Mouse (Mus musculus) layer of hippocampus, adult 2 months (tissue): ENCODE measurements around the gene Bsnd. TPM values are rescaled to one million over a fixed set of nuclear protein-coding genes. Genes with fewer than 3 reads are reported as not detected.

ENCODE experiments used
- DNase-seq, 2 experiments: peaks; one replicate each; pipeline ENCODE4 v3.0.0; 2022; ENCODE audit warnings: low spot score in 2 of 2
- H3K27ac ChIP-seq: fragments of 200-600 bp; 2 replicates; pipeline ENCODE4 v1.8.1; 2022
- H3K4me3 ChIP-seq: fragments of 200-600 bp; 2 replicates; pipeline ENCODE4 v1.8.1; 2022; ENCODE audit warnings: mild to moderate bottlenecking
- CTCF ChIP-seq: fragments of 200-600 bp; conservative IDR thresholded peaks from 2 replicates; pipeline ENCODE4 v1.8.1; 2022; ENCODE audit warnings: antibody characterized with exemption, mild to moderate bottlenecking, moderate library complexity
- total RNA-seq, 2 experiments: library from RNA; stranded (reverse); gene quantifications; 2 replicates each; pipeline ENCODE4 v1.2.3; 2021

The Bsnd gene
- total RNA-seq, 2 experiments from 2014 or later = not detected

GRCm38 (mm10) chr4:106505453-106506058 is 13.5 kb upstream of the Bsnd start:
- TF ChIP-seq CTCF = no peak
- no peak overlapping the region for H3K27ac ChIP-seq
- no peak overlapping the region for H3K4me3 ChIP-seq
- DNase-seq = no peak

GRCm38 (mm10) chr4:106503578-106503977 is 11.5 kb upstream of the Bsnd start:
- H3K4me3 ChIP-seq = no peak overlapping the region
- DNase-seq = no peak
- peak; percentile 45 for TF ChIP-seq CTCF
- no peak overlapping the region for H3K27ac ChIP-seq

DNA sequence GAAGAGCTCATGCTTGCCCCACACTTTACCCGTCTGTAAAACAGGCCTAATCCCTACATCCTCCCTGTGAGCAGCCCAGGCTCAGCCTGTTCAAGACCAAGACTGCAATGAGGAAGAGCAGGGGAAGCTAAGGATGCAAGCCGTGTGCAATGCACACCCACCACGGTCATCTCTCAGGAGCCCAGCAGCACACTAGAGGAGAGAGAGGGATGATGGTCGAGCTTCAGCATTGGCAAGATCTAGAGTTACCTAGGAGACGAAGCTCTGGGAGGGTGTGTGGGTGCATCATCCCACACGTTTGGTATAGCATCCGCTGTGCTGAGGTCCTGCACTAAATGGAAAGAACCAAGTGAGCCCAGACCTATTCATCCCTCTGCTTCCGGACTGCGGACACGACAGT is 8.0 kb upstream of the Bsnd start:
- peak; percentile 21 to 51 for DNase-seq
- no peak overlapping the region for H3K4me3 ChIP-seq
- no peak for TF ChIP-seq CTCF
- H3K27ac ChIP-seq = peak overlapping the region; percentile 86

GRCm38 (mm10) chr4:106498471-106498844 is 6.4 kb upstream of the Bsnd start:
- no peak for TF ChIP-seq CTCF
- DNase-seq = no peak
- Histone ChIP-seq H3K4me3 (no peak overlapping the region), H3K27ac (peak overlapping the region; percentile 86; the same call in 1 of the 2 replicates)

GRCm38 (mm10) chr4:106497776-106498470 is 5.8 kb upstream of the Bsnd start:
- DNase-seq = no peak
- Histone ChIP-seq H3K4me3 (no peak overlapping the region), H3K27ac (no peak overlapping the region)
- TF ChIP-seq CTCF = no peak

DNA sequence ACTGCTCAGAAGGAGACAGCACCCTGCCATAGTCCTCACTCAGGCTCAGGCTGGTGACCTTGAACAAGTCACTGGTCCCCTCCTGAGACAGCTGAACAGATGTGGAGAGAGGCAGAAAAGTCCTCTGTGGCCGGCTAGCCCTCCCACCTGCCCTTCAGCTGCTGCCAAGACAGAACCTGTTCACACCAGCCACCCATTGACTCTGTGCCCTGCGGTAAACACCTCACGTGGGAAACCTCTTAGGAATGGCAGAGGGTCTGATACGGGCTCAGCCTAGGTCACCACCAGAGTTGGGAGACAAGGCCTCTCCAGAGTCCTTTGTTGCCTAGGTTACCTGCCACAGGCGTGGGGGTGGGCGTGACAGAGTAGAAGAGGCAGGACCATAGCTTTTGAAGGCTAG is 4.8 kb upstream of the Bsnd start:
- H3K4me3 ChIP-seq = no peak overlapping the region

DNA sequence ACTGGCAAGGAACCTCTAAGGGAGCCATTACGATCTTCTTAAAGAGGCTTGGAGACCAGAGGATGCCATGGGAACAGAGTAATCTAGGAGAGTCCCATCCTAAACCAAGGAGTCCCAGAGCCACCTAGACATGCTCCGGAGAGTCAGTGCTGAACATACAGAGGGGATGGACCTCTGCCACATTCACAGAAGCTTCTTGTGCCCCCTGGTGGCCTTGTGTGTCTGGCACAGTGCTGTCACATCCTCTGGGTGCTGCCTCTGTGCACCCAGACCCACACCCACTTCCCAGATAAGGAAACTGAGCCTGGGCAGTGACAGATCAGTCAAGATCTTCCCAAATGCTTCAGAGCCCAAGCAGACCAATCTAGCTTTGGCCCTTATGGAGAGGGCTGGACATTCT is 1.6 kb upstream of the Bsnd start:
- no peak overlapping the region for H3K27ac ChIP-seq
- H3K4me3 ChIP-seq = no peak overlapping the region
- peak; percentile 56 for TF ChIP-seq CTCF

More for the DNA sequence above, 4.8 kb upstream of the Bsnd start:
- DNase-seq = no peak
- H3K27ac ChIP-seq = no peak overlapping the region
- TF ChIP-seq CTCF = no peak

GRCm38 (mm10) chr4:106490620-106491019 is 1.5 kb downstream of the Bsnd start:
- H3K4me3 ChIP-seq = no peak overlapping the region
- no peak for DNase-seq
- TF ChIP-seq CTCF = no peak

More for the DNA sequence above, 1.6 kb upstream of the Bsnd start:
- no peak for DNase-seq

GRCm38 (mm10) chr4:106483831-106484230 is 8.3 kb downstream of the Bsnd start:
- DNase-seq = no peak
- H3K27ac ChIP-seq = no peak overlapping the region
- no peak overlapping the region for H3K4me3 ChIP-seq
- no peak for TF ChIP-seq CTCF

More at GRCm38 (mm10) chr4:106490620-106491019, 1.5 kb downstream of the Bsnd start:
- no peak overlapping the region for H3K27ac ChIP-seq

GRCm38 (mm10) chr4:106483215-106483727 is 8.8 kb downstream of the Bsnd start:
- no peak overlapping the region for H3K27ac ChIP-seq
- DNase-seq = no peak
- no peak overlapping the region for H3K4me3 ChIP-seq
- TF ChIP-seq CTCF = no peak

- Histone ChIP-seq H3K27ac (no peak overlapping the region), H3K4me3 (no peak overlapping the region)
- DNase-seq = no peak
- no peak for TF ChIP-seq CTCF
Measured at GRCm38 (mm10) chr4:106480545-106480944, 11.5 kb downstream of the Bsnd start.

- DNase-seq = peak; percentile 42 to 70
- no peak overlapping the region for H3K27ac ChIP-seq
- no peak overlapping the region for H3K4me3 ChIP-seq
- TF ChIP-seq CTCF = peak; percentile 86
Measured at GRCm38 (mm10) chr4:106474241-106474640, 17.8 kb downstream of the Bsnd start.

DNA sequence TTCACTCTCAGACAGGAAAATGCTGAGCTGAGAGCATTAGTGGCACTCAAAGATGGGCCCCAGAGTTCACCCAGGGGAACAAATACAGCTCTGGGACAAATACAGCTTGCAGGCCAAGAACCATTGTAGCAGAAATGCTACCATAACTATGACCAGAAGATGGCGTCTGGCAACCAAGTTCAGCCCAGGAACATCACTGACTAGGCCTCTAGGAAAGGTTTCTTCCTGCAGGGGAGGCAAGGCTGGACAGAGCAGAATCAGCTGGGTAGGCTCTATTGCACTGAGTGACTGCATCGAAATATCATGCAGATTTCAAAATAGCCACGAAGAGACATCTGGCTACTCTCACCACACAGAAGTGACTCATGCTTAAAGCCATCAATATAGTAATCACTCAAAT is 19.7 kb downstream of the Bsnd start:
- Histone ChIP-seq H3K4me3 (no peak overlapping the region), H3K27ac (peak overlapping the region; percentile 39; the same call in 1 of the 2 replicates)
- DNase-seq = peak; percentile 81 to 83
- TF ChIP-seq CTCF = peak; percentile 94

- no peak for TF ChIP-seq CTCF
- Histone ChIP-seq H3K4me3 (no peak overlapping the region), H3K27ac (no peak overlapping the region)
- DNase-seq = no peak
Measured at GRCm38 (mm10) chr4:106470921-106471320, 21.2 kb downstream of the Bsnd start.
